Mouse (Mus musculus) testis, adult 2 months (tissue): ENCODE measurements around the gene Bricd5. TPM values are rescaled to one million over a fixed set of nuclear protein-coding genes. Genes with fewer than 3 reads are reported as not detected.
"Not testable (repeated sequence)": the region's sequence is repeated elsewhere in the genome, so short reads cannot be mapped to it uniquely, and the experiment has no call there.

Experiments
- H3K27ac ChIP-seq: fragments of 200-500 bp; 2 replicates; pipeline ENCODE4 v1.5.1; 2012; ENCODE audit warnings: low read depth, low read length; ENCODE audit not compliant: control insufficient read depth, insufficient read depth
- H3K27me3 ChIP-seq: fragments of 200-500 bp; 2 replicates; pipeline ENCODE4 v1.6.1; 2012; ENCODE audit warnings: mild to moderate bottlenecking, low read length, moderate library complexity; ENCODE audit not compliant: control insufficient read depth, insufficient read depth
- H3K36me3 ChIP-seq: fragments of 200-500 bp; 2 replicates; pipeline ENCODE4 v1.6.1; 2012; ENCODE audit warnings: mild to moderate bottlenecking, low read length; ENCODE audit not compliant: control insufficient read depth, insufficient read depth
- H3K4me1 ChIP-seq: fragments of 200-500 bp; 2 replicates; pipeline ENCODE4 v1.6.1; 2012; ENCODE audit warnings: low read length; ENCODE audit not compliant: control insufficient read depth, insufficient read depth
- H3K4me3 ChIP-seq: fragments of 200-500 bp; 2 replicates; pipeline ENCODE4 v1.5.1; 2012; ENCODE audit warnings: low read depth, mild to moderate bottlenecking, low read length, moderate library complexity, mixed read lengths; ENCODE audit not compliant: control insufficient read depth
- CTCF ChIP-seq: fragments of 200-500 bp; IDR thresholded peaks from 2 replicates; pipeline ENCODE4 v1.5.1; 2012; ENCODE audit warnings: low read depth, mild to moderate bottlenecking, inconsistent platforms, low read length, moderate library complexity; ENCODE audit not compliant: control insufficient read depth, insufficient read depth, insufficient replicate concordance
- POLR2A ChIP-seq: fragments of 200-500 bp; IDR thresholded peaks from 2 replicates; pipeline ENCODE4 v1.6.1; 2012; ENCODE audit warnings: low read depth, mild to moderate bottlenecking, inconsistent platforms, low read length, moderate library complexity; ENCODE audit not compliant: control insufficient read depth
- polyA plus RNA-seq: library from polyadenylated mRNA; depleted of rRNA; stranded (reverse); fragments of >200 nt; gene quantifications from 2 replicates; pipeline ENCODE4 v1.2.3, GENCODE M21; 2012

The Bricd5 gene
- polyA plus RNA-seq, 1 experiment: 7.9 TPM

GRCm38 (mm10) chr17:24451220-24451619 lies 22.5 kb upstream of the Bricd5 start:
- TF ChIP-seq CTCF (no peak), POLR2A (no peak)
- Histone ChIP-seq H3K4me1 (peaks cover 3% of the 10 kb centered on the region; the same call in 1 of the 2 replicates), H3K27ac (no peak overlapping the region), H3K27me3 (no peaks in the 10 kb centered on the region), H3K4me3 (no peak overlapping the region), H3K36me3 (peaks cover 6% of the 10 kb centered on the region)

- Histone ChIP-seq H3K27ac (no peak overlapping the region), H3K4me1 (peaks cover 3% of the 10 kb centered on the region; the same call in 1 of the 2 replicates), H3K27me3 (no peaks in the 10 kb centered on the region), H3K36me3 (peaks cover 4% of the 10 kb centered on the region), H3K4me3 (no peak overlapping the region)
- TF ChIP-seq CTCF (no peak), POLR2A (no peak)
Measured at GRCm38 (mm10) chr17:24453372-24453771, 20.3 kb upstream of the Bricd5 start.

GRCm38 (mm10) chr17:24454218-24454755 lies 19.4 kb upstream of the Bricd5 start:
- H3K4me1 ChIP-seq: peaks cover 3% of the 10 kb centered on the region; the same call in 1 of the 2 replicates
- H3K27ac ChIP-seq: peak overlapping the region; percentile 94
- TF ChIP-seq CTCF (no peak), POLR2A (no peak)
- H3K36me3 ChIP-seq: peaks cover 2% of the 10 kb centered on the region
- no peaks in the 10 kb centered on the region for H3K27me3 ChIP-seq
- H3K4me3 ChIP-seq: peak overlapping the region; percentile 92

GRCm38 (mm10) chr17:24454756-24455522 lies 18.7 kb upstream of the Bricd5 start:
- Histone ChIP-seq H3K27ac (peak overlapping the region; percentile 94), H3K4me1 (peaks cover 3% of the 10 kb centered on the region; the same call in 1 of the 2 replicates), H3K36me3 (peaks cover 2% of the 10 kb centered on the region), H3K4me3 (peak overlapping the region; percentile 92), H3K27me3 (no peaks in the 10 kb centered on the region)
- TF ChIP-seq POLR2A (peak; percentile 88), CTCF (peak; percentile 17; the same call in 1 of the 2 replicates)

GRCm38 (mm10) chr17:24455523-24456206 lies 18.0 kb upstream of the Bricd5 start:
- H3K27ac ChIP-seq, H3K36me3 ChIP-seq, H3K4me1 ChIP-seq, H3K27me3 ChIP-seq: not testable (repeated sequence)
- peak overlapping the region; percentile 92 for H3K4me3 ChIP-seq

- no peak for TF ChIP-seq POLR2A
- TF ChIP-seq CTCF: no peak
- H3K4me3 ChIP-seq: no peak overlapping the region
- H3K27ac ChIP-seq: no peak overlapping the region
- H3K36me3 ChIP-seq: no peaks in the 10 kb centered on the region
- H3K4me1 ChIP-seq: no peaks in the 10 kb centered on the region
- no peaks in the 10 kb centered on the region for H3K27me3 ChIP-seq
Measured at GRCm38 (mm10) chr17:24461580-24461979, 12.1 kb upstream of the Bricd5 start.

- no peak overlapping the region for H3K27ac ChIP-seq
- no peak overlapping the region for H3K4me3 ChIP-seq
- no peaks in the 10 kb centered on the region for H3K4me1 ChIP-seq
- no peaks in the 10 kb centered on the region for H3K27me3 ChIP-seq
- H3K36me3 ChIP-seq: no peaks in the 10 kb centered on the region
- TF ChIP-seq CTCF (no peak), POLR2A (no peak)
Measured at GRCm38 (mm10) chr17:24462932-24463331, 10.8 kb upstream of the Bricd5 start.
